Mouse (Mus musculus) induced T-regulatory cell, adult 2 months (primary cell): ENCODE measurements around the gene Usp34.
"Not testable (repeated sequence)": the region's sequence is repeated elsewhere in the genome, so short reads cannot be mapped to it uniquely, and the experiment has no call there.

ENCODE experiments used
- DNase-seq: peaks from one replicate; pipeline ENCODE4 v3.0.0-alpha.2; 2012; ENCODE audit warnings: low read depth

The Usp34 gene

DNA sequence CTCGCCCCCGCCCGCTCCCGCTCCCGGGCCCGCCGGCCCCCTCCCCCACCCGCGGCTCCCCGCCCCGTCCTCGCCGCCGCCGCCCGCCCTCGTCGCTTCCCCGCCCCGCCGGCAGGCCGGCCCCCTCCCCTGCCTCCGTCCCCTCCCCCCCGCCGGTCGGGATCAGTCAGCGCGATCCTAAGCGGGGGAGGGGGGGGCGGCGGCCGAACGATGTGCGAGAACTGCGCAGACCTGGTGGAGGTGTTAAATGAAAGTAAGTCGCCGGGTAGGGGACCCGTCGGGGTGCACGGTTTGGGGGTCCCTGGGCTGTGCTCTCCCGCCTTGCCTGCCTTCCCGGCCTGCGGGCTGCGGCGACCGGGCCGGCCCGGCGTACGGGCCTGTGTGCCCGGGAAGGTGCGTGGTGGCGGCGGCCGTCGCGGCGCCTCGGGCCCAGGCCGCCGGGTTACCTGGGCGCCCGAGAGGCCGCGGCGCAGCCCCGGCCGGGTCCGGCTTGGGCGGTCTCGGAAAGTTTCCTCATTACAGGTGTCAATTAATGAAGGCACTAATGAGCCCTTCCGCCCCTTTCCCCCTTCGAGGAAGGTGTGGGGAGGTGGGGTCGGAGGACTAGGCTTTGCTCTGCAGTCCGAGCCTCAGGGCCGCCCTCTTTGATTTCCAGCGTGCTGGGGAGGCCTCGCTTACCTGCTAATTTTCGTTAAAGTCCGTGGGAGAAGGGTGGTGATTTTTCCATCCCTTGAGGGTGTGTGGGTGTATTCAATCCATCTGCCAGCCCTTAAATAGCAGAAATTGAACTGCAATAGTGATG is at the start of gene Usp34:
Gene Usp34 (plus strand): TSS at position 132 of the 802 bp plus-strand sequence.
- peak; percentile 81 for DNase-seq

DNA sequence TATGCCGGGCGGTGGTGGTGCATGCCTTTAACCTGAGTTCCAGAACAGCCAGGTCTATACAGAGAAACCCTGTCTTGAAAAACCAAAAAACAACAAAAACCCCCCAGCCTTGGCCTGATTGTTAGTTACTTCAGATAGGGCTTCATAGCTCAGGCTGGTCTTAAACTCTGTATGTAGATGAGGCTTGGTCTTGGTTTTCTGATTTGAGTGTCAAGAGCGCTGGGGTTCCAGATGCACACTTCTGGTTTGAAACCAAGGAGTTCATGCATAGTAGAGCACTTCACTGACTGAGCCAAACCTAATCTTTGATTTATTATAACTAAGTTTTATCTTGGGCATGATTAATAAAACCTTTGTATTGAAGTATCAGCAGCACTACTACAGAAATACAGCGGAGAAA is 47.6 kb upstream of the Usp34 start:
- no peak for DNase-seq

DNA sequence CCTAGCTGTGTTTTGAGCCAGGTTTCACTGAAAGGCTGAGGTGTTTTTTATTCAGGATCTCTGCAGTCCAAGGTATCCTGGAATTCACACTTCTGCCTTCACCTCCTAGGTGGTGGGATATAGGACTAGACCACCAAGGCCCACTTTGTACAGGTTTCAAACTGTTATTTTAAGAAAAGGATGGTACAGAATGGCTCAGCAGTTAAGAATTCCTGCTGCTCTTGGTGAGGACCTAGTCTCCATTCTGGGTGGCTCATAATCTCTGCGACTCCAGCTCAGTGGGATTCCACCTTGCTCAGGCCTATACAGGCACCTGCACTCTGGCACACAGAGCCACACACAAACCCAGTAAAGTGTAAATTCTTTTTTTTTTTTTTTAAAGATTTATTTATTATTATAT is 47.2 kb upstream of the Usp34 start:
- DNase-seq = no peak

DNA sequence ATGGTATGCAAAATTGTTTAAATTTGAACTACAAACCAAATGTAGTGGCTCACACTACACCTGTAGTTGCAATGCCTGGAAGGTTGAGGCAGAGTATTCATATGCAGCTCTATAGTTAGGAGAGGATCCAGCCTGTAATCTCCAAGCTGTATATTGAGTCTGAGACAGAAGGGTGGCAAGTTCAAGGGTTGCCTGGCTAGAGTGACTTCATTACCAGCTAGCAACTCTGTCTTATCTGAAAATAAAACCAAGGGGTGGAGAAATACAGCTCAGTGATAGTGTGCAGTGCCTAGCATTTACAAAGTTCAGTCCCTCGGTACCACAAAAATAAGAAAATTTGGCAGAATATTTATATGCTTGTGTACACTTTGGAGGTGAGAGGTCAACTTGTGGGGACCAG is 46.5 kb upstream of the Usp34 start:
- DNase-seq = no peak

DNA sequence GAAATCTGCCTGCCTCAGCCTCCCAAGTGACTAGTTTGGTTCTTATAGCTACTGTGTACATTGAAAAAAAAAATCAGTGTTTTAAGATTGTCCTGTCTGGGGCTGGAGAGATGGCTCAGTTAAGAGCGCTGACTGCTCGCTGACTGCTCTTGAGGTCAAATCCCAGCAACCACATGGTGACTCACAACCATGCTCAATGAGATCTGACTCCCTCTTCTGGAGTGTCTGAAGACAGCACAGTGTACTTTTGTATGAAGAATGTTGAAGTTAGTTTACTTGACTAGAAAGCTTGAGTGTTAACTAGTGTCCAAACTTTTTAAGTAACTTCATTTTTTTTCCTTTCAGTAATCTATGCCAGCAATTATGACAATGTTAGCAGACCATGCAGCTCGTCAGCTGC is 45.2 kb upstream of the Usp34 start:
- peak; percentile 71 for DNase-seq

DNA sequence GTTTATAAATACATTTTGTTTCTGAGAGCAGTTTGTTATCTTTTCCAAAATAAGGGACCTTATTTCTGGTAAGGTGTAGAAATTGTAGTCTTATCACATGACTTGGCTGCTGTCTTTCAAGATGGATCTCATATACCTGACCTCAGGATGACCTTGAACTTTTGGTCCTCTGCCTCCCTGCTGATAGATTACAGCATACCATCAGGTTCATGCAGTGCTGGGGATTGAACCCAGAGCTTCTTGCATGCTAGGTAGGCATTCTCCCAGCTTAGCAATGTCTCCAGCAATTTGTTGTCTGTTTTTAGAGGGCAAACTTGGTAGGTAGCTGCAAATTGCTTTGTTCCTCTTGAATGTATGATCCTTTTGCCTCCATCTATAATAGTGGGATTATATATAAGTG is 41.7 kb upstream of the Usp34 start:
- no peak for DNase-seq

DNA sequence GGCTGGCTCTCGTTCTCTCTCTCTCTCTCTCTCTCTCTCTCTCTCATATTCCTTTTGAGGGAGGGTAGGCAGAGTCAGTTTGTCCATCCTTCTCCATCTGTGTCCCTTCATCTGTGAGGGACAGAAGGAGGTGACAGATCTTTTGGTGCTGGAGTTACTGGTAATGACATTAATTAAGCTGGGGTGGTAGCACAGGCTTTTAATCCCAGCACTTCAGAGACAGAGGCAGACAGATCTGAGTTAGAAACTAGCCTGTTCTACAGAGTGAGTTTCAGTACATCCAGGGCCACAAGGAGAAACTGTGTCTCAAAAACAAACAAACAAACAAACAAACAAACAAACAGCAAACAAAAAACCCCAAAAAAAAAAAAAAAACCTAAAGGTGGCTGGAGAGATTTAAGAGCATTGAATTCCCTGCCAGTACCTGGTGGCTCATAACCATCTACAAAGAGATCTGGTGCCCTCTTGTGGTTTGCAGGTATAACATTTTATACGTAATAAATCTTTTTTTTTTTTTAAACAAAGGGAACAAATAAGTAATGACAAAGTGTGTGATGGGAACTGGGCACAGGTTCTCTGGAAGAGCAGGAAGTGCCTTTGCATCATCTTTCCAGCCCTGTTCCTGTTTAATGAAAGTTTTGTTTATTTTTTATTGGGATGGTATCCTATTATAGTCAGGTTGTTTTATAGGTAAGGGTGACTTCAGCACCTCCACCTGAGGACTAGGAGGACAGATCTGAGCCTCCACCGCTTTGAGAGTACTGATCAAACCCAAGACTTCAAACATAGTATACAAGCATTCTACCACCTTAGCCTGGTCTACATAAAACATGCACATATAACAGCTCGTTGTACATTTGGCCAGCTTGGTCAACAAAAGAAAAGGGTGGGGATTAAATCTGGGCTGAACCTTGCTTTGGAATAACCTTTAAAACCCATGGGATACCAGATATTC is 34.6 kb upstream of the Usp34 start:
- peak; percentile 79 for DNase-seq

DNA sequence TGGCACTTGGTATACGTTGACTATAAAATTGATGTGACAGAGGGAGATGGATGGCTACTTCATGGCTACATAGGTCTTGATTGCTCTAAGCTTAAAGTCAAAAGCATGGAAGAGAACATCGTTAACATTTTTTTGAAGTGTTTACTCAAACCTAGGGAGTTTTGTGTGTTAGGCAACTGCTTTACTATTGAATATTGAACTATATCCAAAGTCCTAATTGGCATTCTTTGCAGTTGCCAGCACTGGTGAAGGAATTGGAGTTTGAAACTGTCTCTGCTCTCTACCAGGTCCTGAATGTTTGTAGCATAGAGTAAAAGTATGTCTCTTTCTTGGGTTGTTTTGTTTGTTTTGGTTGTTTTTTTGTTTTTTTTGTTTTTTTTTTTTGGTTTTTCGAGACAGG is 30.9 kb upstream of the Usp34 start:
- DNase-seq = no peak

DNA sequence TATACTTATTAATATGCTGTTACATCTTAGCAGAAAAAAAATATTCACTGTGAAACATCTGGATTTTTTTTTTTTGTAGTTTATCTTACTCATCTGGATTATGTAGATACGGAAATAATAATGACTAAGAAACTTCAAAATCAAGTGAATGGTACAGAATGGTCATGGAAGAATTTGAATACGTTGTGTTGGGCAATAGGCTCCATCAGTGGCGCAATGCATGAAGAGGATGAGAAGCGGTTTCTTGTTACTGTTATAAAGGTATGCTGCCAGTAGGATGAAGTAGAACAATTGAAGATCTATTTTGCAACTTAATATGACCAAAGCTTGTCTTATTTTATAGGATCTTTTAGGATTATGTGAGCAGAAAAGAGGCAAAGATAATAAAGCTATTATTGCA is 22.2 kb upstream of the Usp34 start:
- DNase-seq = no peak

DNA sequence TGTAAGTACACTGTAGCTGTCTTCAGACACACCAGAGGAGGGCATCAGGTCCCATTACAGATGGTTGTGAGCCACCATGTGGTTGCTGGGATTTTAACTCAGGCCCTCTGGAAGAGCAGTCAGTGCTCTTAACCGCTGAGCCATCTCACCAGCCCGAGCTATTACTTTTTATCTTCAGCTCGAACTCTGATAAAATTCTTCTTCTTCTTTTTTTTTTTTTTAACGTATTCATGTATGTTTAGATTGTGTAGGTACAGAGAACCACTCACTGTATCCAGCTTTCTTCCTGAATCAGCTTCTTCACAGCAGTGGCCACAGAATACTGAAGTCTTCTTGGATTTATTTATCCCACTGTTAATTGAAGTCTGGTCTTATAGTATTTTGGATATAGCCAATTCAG is 17.8 kb upstream of the Usp34 start:
- not testable (repeated sequence) for DNase-seq

DNA sequence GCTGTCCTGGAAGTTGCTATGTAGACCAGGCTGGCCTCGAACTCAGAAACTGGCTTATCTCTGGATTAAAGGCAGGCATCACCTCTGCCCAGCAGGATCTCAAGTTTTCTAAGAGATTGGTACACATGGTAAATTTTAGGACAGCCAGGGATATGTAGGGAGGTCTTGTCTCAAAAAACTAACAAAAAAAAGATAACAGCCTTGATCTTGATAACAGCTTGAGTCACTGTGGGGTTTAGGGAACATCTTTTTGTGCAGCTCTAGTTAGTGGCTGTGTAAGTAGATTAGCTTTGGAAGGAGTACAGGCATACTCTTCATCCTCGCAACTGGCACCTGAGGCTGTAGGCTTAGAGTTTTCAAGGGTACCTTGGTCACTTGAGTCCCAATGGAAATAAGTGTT is 9.3 kb upstream of the Usp34 start:
- no peak for DNase-seq

DNA sequence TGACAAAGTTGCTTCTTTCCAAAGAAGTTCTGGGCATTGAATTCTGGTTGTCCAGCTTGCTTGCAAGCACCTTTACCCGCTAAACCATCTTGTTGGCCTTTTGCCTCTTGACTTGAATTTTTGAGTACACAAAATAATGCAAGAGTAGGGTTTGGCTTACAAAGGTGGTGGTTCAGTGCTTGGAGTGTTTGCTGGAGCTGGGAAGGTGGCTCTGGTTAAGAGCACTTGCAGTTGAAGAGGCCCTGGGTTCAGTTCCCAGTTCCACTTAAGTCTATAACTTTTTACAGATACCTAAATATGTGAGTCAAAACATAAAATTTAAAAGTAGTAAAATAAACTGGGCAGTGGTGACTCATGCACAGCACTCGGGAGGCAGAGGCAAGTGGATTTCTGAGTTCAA is 8.4 kb upstream of the Usp34 start:
- no peak for DNase-seq

DNA sequence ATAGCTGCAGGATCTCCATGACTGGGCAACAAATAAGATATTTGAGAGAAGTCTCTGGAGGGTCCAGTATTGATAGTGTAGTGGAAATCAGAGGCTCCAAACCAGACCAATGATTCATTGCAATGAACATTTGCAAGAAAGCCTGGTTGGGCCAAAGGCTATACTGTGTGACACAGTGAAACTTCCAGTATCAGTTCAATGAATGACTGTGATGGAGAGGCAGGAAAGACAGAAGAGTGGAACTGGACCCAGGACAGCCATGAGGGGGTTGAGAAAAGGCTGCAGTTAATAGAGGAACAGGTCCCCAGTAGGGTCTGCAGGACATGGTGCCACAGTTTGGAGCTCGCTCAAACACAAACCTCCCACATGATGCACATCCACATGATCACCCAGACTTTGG is 6.8 kb upstream of the Usp34 start:
- no peak for DNase-seq

DNA sequence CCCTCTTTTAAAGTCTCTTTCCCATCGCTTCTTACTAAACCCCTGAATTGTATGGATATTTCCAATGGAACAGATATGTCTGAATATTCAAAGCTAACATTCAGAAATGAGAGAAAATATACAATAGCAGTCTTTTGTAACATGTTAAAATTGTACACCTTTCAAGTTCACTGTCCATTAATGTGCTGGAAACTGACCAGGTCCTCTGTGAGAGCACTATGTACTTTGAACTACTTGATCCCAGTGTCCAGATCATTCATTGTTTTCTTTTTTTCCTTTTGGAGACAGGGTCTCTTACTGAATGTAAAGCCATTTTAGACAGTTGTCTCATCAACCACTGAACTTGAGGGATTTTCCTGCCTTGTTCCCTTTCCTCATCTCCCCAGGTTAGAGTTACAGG is 3.6 kb upstream of the Usp34 start:
- no peak for DNase-seq

DNA sequence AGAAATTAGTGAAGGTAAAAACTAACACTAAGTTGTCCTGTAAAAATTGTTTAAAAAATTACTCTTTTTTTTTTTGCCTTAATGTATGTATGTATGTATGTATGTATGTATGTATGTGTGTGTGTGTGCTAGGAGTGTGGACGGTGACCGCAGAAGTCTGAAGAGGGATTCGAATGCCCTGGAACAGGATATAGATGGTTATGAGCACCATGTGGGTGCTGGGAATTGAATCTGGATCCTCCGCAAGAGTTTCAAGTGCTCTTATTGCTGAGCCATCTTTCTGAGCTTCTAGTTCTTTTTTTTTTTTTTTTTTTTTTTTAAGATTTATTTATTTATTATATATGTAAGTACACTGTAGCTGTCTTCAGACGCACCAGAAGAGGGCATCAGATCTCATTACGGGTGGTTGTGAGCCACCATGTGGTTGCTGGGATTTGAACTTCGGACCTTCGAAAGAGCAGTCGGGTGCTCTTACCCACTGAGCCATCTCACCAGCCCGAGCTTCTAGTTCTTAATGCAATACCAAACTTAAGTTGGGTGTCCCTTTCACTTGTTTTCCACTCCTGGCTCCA is 1.5 kb upstream of the Usp34 start:
- peak; percentile 44 for DNase-seq

DNA sequence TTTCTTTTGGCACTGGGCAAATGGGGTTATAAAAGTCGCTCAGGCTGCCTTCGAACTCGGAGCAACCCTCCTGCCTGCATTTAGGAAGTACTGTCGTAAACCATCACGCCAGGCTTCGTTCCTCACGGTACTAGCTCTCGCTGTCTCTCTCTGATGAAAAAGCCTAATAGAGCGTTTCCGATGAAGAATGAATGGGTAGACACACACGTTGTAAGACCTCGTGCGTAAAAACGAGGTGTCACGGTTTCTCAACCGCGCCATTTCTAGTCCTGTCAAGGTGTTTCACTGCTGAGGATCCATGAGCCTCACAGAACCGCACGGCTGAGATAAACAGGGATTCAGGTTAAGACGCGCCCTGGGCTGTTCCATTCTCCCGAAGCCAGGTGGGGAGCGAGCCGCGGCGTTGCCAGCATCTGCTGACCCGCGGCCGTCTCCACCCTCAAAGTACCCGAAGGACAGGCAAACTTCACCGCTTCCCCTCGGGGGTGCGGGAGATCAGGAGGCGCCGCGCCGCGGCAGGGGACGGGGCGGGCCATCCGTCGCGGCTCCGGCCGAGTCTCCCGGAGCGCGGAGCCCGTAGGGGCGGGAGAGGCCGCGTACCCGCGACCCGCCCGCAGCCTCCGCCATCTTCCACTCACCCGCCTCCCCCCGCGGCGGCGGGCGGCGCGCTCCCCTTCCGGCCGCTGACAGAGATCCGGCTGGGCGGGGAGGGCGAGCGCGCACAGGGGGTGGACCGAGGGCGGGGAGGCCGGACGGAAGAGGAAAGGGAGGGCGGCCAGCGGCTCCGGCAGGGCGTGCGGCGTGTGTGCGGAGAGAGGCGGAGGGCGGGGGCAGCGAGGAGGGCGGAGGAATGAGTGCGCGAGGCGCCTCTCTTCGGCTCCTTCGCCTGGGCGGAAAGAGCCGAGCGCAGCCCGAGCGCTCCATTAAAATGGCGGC is 754 bp upstream of the Usp34 start:
- DNase-seq = peak; percentile 97

DNA sequence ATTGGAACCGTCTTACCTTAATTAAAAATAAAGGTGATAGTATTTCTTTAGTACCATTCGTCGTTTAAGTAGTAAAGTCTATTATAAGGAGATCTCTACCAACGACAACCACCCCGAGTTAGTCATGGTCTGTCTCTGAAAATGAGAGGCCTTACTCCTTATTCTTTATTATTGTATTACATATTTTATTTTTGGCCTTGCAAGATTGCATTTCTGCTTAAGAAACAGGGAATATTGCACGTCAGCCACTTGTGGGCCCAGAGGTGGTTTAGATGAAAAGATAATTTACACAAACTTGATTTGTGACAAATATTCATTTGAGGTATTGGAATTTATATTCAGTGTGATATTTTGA is 848 bp downstream of the Usp34 start:
- no peak for DNase-seq

DNA sequence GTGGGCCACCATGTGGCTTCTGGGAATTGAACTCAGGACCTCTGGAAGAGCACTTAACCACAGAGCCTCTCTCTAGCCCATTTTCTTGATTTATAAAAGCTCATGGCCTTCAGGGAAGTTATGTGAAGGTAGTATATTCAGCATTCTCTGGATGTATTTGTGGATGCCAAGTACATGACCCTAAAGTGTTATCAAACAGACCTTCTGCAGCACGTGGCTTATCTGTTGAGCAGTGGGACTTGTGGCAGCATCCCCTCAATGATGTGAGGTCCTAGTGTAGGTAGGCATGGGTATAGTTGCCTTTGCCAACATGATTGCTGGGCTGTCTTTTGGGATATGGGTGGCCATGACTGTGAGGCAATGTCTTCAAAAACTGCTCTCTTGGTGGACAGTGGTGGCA is 6.8 kb downstream of the Usp34 start:
- no peak for DNase-seq

DNA sequence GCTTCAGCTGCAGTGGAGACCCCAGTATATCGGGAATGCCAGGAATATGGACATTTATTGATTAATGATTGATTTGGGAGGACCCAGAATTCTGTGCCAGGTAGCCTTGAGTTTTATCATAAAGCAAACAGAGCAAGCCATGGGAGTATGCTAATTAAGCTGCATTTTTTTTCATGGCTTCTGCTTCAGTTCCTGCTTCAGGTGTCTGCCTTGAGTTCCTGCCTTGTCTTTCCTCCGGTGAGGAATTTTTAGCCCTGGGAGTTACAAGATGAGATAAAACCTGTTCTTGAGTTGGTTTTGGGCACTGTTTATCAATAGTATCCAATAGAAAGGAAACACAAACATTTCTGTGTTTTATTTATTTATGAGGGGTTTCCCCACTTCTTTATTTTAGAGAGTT is 22.7 kb downstream of the Usp34 start:
- DNase-seq = no peak

DNA sequence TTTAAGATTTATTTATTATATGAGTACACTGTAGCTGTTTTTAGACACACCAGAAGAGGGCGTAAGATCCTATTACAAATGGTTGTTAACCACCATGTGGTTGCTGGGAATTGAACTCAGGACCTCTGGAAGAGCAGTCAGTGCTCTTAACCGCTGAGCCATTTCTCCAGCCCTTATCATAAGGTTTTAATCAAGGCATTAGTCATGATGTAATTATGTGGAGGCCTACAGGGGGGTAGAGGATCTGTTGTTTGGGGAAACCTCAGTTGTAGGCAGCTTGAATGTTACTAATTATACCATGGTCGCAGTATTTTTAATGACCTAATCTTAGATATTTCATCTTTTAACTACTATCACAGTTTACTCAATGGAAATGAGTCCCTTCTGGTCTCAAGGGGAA is 25.4 kb downstream of the Usp34 start:
- no peak for DNase-seq

DNA sequence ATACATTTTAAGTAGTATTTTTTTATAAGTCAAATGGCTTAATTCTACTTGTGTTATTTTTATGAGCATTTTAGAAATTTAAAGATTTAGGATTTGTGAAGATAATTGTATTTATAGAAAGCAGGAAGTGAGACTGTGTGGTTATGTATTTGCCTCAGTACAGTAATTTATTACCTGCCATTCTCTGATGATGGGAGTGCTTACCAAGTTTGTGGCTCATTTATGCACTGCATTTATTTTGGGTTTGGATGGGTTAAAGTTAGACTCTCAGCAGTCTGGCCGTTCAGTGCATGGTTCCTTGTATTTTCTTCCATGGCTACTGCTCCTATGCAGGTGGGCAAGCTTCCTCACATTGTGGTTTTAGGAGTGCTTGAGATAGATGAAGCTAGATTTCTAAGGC is 28.5 kb downstream of the Usp34 start:
- DNase-seq = no peak

DNA sequence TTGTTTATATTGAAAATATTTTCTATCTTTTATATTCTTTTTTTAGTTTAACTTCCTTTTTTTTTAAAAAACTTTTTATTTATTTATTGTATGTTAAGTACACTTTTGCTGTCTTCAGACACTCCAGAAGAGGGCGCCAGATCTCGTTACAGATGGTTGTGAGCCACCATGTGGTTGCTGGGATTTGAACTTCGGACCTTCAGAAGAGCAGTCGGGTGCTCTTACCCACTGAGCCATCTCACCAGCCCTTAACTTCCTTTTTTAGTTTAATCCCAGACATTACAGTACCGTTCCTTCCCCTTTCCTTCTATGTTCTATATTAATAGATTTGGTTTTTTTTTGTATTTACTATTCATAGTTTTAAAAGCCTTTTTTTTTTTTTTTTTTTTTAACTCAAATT is 50.5 kb downstream of the Usp34 start:
- not testable (repeated sequence) for DNase-seq
